Mouse (Mus musculus) adrenal gland, adult 2 months (tissue): ENCODE results near the gene Nfkbiz. TPM values are rescaled to one million over a fixed set of nuclear protein-coding genes. Genes with fewer than 3 reads are reported as not detected.
"Not testable (repeated sequence)": the region's sequence is repeated elsewhere in the genome, so short reads cannot be mapped to it uniquely, and the experiment has no call there.

Source experiments
- DNase-seq: peaks from one replicate; pipeline ENCODE4 v3.0.0; 2021
- long read RNA-seq: library from polyadenylated mRNA; stranded (forward); transcript quantifications from one replicate; pipeline ENCODE4 v2.0.0, GENCODE M21; 2021
- polyA plus RNA-seq: library from polyadenylated mRNA; depleted of rRNA; stranded (reverse); fragments of >200 nt; gene quantifications from 2 replicates; pipeline ENCODE4 v1.2.3, GENCODE M21; 2012; rRNA removed
- total RNA-seq, 2 experiments: library from RNA; stranded (reverse); gene quantifications; 2 replicates each; pipeline ENCODE4 v1.2.3; 2021

Nfkbiz gene
- total RNA-seq: 1 to 10 TPM; 4.8 to 5.3 TPM
- polyA plus RNA-seq: 6.0 and 7.3 TPM in 2 replicates
- long read RNA-seq: 0 reads

- DNase-seq: peak; percentile 96
These were observed at the start of gene Nfkbiz for GRCm38 (mm10) chr16:55838510-55839474. Gene Nfkbiz, minus strand, starts transcription at chr16:55838899.

GRCm38 (mm10) chr16:55887814-55888583 is 49.3 kb upstream of the Nfkbiz start:
- no peak for DNase-seq

GRCm38 (mm10) chr16:55884246-55884645 is 45.5 kb upstream of the Nfkbiz start:
- DNase-seq: no peak

- no peak for DNase-seq
These were observed 37.3 kb upstream of the Nfkbiz start for GRCm38 (mm10) chr16:55876025-55876424.

- DNase-seq: no peak
These were observed 25.1 kb upstream of the Nfkbiz start for GRCm38 (mm10) chr16:55863832-55864231.

GRCm38 (mm10) chr16:55863149-55863815 is 24.6 kb upstream of the Nfkbiz start:
- DNase-seq: peak; percentile 66

GRCm38 (mm10) chr16:55861104-55861503 is 22.4 kb upstream of the Nfkbiz start:
- DNase-seq: no peak

- not testable (repeated sequence) for DNase-seq
These were observed 20.7 kb upstream of the Nfkbiz start for GRCm38 (mm10) chr16:55859421-55859820.

- DNase-seq: peak; percentile 69
These were observed 19.8 kb upstream of the Nfkbiz start for GRCm38 (mm10) chr16:55858465-55858864.

GRCm38 (mm10) chr16:55852943-55853727 is 14.4 kb upstream of the Nfkbiz start:
- DNase-seq: peak; percentile 59

- no peak for DNase-seq
These were observed 13.8 kb upstream of the Nfkbiz start for GRCm38 (mm10) chr16:55852515-55852914.

GRCm38 (mm10) chr16:55850485-55850884 is 11.8 kb upstream of the Nfkbiz start:
- DNase-seq: no peak

- DNase-seq: no peak
These were observed 9.0 kb upstream of the Nfkbiz start for GRCm38 (mm10) chr16:55847679-55848078.

GRCm38 (mm10) chr16:55844847-55845246 is 6.1 kb upstream of the Nfkbiz start:
- DNase-seq: no peak

GRCm38 (mm10) chr16:55843919-55844318 is 5.2 kb upstream of the Nfkbiz start:
- no peak for DNase-seq

GRCm38 (mm10) chr16:55843134-55843533 is 4.4 kb upstream of the Nfkbiz start:
- DNase-seq: no peak

- no peak for DNase-seq
These were observed 2.8 kb upstream of the Nfkbiz start for GRCm38 (mm10) chr16:55841506-55841905.

GRCm38 (mm10) chr16:55838129-55838509 is 580 bp downstream of the Nfkbiz start:
- DNase-seq: no peak

GRCm38 (mm10) chr16:55837653-55838052 is 1.0 kb downstream of the Nfkbiz start:
- not testable (repeated sequence) for DNase-seq

GRCm38 (mm10) chr16:55837168-55837567 is 1.5 kb downstream of the Nfkbiz start:
- DNase-seq: no peak

GRCm38 (mm10) chr16:55835798-55836197 is 2.9 kb downstream of the Nfkbiz start:
- DNase-seq: no peak
